Mouse (Mus musculus) B cell, adult (primary cell): ENCODE measurements around the gene Grb10. TPM values are rescaled to one million over a fixed set of nuclear protein-coding genes. Genes with fewer than 3 reads are reported as not detected.

ENCODE experiments used
- total RNA-seq: library from RNA; stranded (reverse); gene quantifications from 4 replicates; pipeline ENCODE4 v1.2.4, GENCODE M21; 2023; ENCODE audit not compliant: inconsistent age

Grb10 gene
- 0.33 TPM in 1 of 4 replicates, not detected in the others for total RNA-seq

GRCm38 (mm10) chr11:12038470-12038985 lies at the start of gene Grb10:
Gene Grb10, minus strand, starts transcription at chr11:12038683.

DNA sequence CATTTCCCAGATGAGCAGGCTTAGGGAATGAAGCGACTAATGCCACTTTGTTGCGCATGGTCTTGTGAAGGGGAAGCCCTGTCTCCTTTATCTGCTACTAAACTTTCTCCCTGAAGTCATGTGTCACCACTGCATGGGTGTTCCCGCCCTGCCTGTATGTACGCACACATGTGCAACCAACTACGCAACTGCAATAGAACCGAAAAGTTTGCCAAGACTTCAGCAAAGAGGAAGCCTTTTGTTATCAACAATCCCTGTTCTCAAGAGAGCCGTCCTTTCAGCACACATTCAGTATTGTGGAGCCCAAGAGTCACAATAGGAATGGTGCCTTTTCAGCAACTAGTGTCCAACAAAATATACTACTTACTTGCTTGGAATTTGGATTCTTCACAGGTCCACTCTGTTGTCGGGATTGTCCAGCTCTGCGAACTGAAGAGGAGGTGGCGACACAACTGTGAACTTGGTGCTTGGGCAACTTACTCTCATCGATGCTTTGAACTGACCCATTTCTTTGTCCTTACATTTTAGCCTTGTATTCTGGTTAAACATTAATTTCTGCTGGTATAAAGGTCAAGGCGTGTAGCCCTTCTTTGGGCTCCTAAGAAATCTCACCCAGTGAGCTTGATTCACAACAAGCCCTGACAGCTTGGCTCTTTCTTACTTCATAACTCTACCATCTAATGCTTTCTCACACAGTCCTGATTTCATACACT lies 140.7 kb downstream of the Grb10 start, which contains the start of gene Ddc:
Ddc (minus strand) TSS at position 500 of the 713 bp plus-strand sequence.

Other genes with a start within 250 kb of the Grb10 start
- gene Fignl1, start 229.7 kb downstream of the Grb10 start, total RNA-seq, result 3.6 to 6.0 TPM (median 4.7 TPM) in 4 replicates
- not detected in 4 replicates for gene Ddc, start 140.5 kb downstream of the Grb10 start, total RNA-seq